Mouse (Mus musculus): ENCODE results near the gene 4930519P11Rik.

The 4930519P11Rik gene

GRCm38 (mm10) chr2:154632203-154632780 lies 19.1 kb upstream of the 4930519P11Rik start:
- no peak for DNase-seq (ENCODE audit: low spot score)

DNA sequence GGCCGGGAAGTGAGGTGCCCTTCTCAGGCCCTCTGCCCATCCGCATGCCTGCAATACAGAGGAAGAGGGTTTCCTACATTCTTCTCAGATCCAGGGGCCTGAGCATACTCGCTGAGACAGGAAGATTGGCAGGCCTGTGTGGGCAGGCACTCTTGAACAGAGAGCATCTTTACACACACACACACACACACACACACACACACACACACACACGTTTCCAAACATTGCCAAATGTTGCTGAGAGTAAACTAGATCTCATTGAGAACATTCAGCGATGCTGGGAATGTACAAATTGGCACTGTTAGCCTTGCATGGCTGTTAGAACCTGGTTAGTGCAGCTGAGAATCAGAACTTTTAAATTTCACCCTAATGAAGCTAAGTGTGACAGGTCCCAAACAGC lies 17.3 kb upstream of the 4930519P11Rik start:
- DNase-seq (ENCODE audit: low spot score), result no peak

DNA sequence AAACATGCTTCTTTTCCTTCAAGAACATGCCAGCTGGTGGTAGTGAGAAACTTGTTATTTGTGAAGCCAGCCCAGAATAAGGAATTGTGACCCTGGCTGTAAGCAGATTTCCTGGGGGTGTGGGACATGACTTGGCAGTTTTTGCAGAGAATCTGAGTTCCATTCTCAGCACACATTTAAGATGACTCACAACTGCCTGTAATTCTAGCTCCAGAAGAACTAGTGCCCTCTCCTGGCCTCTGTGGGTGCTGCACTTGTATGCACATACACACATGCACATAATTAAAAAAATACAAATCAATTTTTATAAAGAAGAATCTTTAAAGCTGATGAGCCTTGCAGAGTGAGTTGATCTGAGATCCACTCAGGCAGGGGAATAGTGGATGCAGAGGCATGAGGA lies 10.9 kb upstream of the 4930519P11Rik start:
- DNase-seq (ENCODE audit: low spot score), result no peak

- DNase-seq (ENCODE audit: low spot score), result no peak
Observed at GRCm38 (mm10) chr2:154621684-154622083, 8.4 kb upstream of the 4930519P11Rik start.

DNA sequence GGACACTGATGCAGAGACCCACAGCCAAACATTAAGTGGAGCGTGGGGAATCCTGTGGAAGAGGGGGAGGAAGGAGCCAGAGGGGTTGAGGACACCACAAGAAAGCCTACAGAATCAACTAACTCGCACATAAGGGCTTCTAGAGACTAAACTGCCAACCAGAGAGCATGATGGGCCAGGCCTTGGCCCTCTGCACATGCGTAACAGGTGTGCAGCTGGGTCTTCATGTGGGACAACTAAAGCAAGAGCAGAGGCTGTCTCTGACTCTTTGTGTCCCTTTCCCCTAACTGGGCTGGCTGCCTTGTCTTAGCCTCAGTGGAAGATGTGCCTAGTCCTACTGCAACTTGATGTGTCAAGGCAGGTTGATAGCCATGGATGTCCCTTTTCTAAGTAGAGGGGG lies 3.8 kb upstream of the 4930519P11Rik start:
- DNase-seq (ENCODE audit: low spot score), result no peak

DNA sequence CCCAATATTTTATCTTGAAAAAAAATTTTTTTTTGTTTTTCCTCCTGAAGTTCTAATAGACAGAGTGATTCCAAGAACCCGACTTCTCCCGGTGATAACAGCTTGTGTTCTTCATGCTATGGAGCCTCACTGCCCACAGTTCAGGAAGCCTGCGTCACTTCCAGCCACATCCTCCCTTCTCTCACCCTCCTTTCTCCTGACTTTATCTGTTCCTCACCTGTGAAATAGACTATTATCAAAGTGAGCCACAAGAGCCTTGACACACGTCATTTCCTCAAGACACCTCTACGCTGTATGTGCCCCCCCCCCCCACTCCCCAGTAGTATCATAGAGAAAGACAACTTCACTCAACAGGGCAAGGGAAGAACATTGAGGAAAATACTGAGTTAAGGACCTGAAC lies 2.4 kb upstream of the 4930519P11Rik start:
- DNase-seq (ENCODE audit: low spot score), result no peak

- no peak for DNase-seq (ENCODE audit: low spot score)
Observed at GRCm38 (mm10) chr2:154614841-154615576, 1.8 kb upstream of the 4930519P11Rik start.

GRCm38 (mm10) chr2:154609050-154609767 lies 4.0 kb downstream of the 4930519P11Rik start:
- no peak for DNase-seq (ENCODE audit: low spot score)

GRCm38 (mm10) chr2:154606965-154607364 lies 6.3 kb downstream of the 4930519P11Rik start:
- no peak for DNase-seq (ENCODE audit: low spot score)

- no peak for DNase-seq (ENCODE audit: low spot score)
Observed at GRCm38 (mm10) chr2:154604156-154604555, 9.1 kb downstream of the 4930519P11Rik start.

- DNase-seq (ENCODE audit: low spot score), result peak; percentile 100
Observed at GRCm38 (mm10) chr2:154603638-154604153, 9.5 kb downstream of the 4930519P11Rik start, which contains the start of gene Pxmp4. Pxmp4 (minus strand) TSS chr2:154603708.

- DNase-seq (ENCODE audit: low spot score), result no peak
Observed at GRCm38 (mm10) chr2:154603007-154603637, 10.1 kb downstream of the 4930519P11Rik start.

- no peak for DNase-seq (ENCODE audit: low spot score)
Observed at GRCm38 (mm10) chr2:154601324-154601723, 11.9 kb downstream of the 4930519P11Rik start.

DNA sequence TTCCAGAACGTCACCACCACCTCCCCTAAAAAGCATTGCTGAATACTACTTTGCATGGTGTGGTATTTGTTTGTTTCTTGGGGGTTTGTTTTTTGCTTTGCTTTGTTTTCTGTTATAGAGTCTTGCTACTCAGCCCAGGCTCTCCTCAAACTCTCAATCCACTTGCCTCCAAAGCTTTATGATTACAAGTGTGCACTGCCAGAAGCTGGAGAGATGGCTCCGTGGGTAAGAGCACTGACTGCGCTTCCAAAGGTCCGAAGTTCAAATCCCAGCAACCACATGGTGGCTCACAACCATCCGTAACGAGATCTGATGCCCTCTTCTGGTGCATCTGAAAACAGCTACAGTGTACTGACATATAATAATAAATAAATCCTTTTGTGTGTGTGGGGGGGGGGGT lies 12.7 kb downstream of the 4930519P11Rik start:
- DNase-seq (ENCODE audit: low spot score), result no peak

DNA sequence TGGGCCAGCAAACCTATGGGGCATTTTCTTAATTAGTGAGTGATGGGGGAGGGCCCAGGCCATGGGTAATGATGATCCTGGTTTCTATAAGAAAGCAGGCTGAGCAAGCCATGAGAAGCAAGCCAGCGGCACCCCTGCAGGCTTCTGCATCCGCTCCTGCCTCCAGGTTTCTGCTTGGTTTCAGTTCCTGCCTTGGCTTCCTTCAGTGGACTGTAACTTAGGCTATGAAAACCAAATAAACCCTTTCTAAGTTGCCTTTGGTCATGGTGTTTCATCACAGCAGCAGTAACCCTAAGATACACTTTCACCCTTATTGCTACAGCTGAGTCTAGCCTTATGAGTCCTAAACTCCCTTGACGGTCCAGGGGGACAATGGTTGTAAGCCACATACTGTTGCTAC lies 15.8 kb downstream of the 4930519P11Rik start:
- no peak for DNase-seq (ENCODE audit: low spot score)

- DNase-seq (ENCODE audit: low spot score), result no peak
Observed at GRCm38 (mm10) chr2:154595775-154596174, 17.5 kb downstream of the 4930519P11Rik start.

DNA sequence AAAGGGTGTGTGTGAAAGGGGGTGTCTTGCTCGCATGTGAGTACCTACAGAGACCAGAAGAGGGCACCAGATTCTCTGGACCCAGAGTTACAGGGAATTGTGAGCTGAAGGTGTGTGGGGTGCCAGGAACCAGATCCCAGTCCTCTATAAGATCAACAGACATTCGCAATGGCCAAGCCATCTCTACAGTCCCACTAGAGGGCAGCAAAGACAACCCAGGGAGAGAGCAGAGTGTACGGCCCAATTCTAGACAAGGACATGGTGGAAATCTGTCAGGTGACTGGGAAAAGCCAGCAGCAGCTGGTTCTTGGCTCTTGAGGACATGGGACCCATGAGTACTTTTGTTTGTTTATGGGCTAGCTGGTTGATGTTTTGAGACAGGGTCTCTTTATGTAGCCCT lies 20.2 kb downstream of the 4930519P11Rik start:
- DNase-seq (ENCODE audit: low spot score), result no peak

GRCm38 (mm10) chr2:154591239-154591638 lies 22.0 kb downstream of the 4930519P11Rik start:
- no peak for DNase-seq (ENCODE audit: low spot score)

- DNase-seq (ENCODE audit: low spot score), result no peak
Observed at GRCm38 (mm10) chr2:154589051-154589450, 24.2 kb downstream of the 4930519P11Rik start.

DNA sequence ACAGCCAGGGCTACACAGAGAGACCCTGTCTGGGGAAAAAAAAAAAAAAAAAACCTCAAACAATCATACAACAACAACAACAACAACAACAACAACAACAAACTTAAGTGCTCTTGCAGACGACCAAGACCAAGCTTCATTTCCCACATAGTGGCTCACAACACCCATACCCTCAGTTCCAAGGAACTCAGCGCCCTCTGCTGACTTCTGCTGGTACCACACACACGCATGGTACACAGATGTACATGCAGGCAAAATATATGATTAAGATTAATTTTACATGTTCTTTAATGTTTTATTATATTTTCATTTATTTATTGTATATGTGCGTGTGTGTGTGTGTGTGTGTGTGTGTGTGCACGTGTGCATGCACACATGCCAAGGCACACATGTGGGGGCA lies 26.8 kb downstream of the 4930519P11Rik start:
- no peak for DNase-seq (ENCODE audit: low spot score)

DNA sequence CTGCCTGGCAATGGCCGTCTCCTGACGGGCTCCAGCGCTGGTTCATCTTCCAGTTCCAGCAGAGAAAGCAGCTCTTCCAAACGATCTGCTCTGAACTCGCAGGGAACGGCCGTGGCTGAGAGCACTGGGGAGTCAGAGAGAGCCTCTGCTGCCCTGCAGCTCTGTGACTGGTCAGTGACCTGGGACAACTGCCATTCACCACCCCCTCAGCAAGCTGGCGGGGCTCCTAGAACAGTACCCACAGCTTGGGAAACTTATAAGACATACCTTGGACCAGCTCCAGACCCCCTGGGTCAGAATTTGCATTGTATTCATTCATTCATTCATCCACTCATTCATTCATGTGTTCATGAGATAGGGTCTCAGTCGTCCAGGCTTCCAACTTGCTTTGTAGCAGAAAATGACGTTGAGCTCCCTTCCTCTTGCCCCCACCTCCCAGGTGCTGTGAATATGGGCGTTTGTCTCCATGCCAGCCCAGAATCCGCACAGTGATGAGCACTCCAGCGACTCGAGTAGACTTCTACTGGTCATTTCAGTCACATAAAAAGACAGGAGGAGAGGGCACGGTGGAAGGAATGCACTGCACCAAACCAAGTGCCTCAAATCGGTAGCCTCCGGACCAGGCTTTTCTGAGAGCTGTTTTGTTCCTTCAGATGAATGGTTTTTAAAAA lies 28.2 kb downstream of the 4930519P11Rik start:
- DNase-seq (ENCODE audit: low spot score), result no peak
